Mouse (Mus musculus): ENCODE measurements around the gene Ryk.

- TF ChIP-seq TAL1 (IDR thresholded peaks at IDR 0.05; ENCODE audit: low read length): no peak
- no peak for TF ChIP-seq GATA1 (IDR thresholded peaks at IDR 0.05; ENCODE audit: low read length)
Observed at GRCm38 (mm10) chr9:102919486-102919885, 84.8 kb downstream of the Ryk start.

Data from erythroblast, embryonic 14.5 days (primary cell).